Mouse (Mus musculus) cerebellum, adult 9-11 months (tissue): ENCODE results near the gene Ptprh.
"Not testable (repeated sequence)": the region's sequence is repeated elsewhere in the genome, so short reads cannot be mapped to it uniquely, and the experiment has no call there.

Source experiments
- DNase-seq: peaks from one replicate; pipeline ENCODE4 v3.0.0; 2022

The Ptprh gene

GRCm38 (mm10) chr7:4597046-4597445, 6.8 kb downstream of the Ptprh start:
- DNase-seq = not testable (repeated sequence)

- not testable (repeated sequence) for DNase-seq
Measured at GRCm38 (mm10) chr7:4581481-4581880, 22.4 kb downstream of the Ptprh start.

GRCm38 (mm10) chr7:4572361-4572760, 31.5 kb downstream of the Ptprh start:
- not testable (repeated sequence) for DNase-seq

- DNase-seq = no peak
Measured at GRCm38 (mm10) chr7:4562660-4563059, 41.2 kb downstream of the Ptprh start.

GRCm38 (mm10) chr7:4557167-4557560, 46.7 kb downstream of the Ptprh start:
- DNase-seq = no peak

GRCm38 (mm10) chr7:4556256-4557166, 47.3 kb downstream of the Ptprh start:
- peak; percentile 85 for DNase-seq

GRCm38 (mm10) chr7:4547221-4547641, 56.6 kb downstream of the Ptprh start, which contains the start of gene Syt5:
TSS of gene Syt5 (minus strand) at chr7:4547541.
- DNase-seq = peak; percentile 57

GRCm38 (mm10) chr7:4546591-4547131, 57.2 kb downstream of the Ptprh start:
- peak; percentile 86 for DNase-seq

GRCm38 (mm10) chr7:4546050-4546449, 57.8 kb downstream of the Ptprh start:
- no peak for DNase-seq

- DNase-seq = no peak
Measured at GRCm38 (mm10) chr7:4542013-4542412, 61.8 kb downstream of the Ptprh start.

- no peak for DNase-seq
Measured at GRCm38 (mm10) chr7:4541344-4541743, 62.5 kb downstream of the Ptprh start.

- no peak for DNase-seq
Measured at GRCm38 (mm10) chr7:4539019-4539418, 64.8 kb downstream of the Ptprh start.

- no peak for DNase-seq
Measured at GRCm38 (mm10) chr7:4537181-4537580, 66.7 kb downstream of the Ptprh start.

GRCm38 (mm10) chr7:4536369-4536768, 67.5 kb downstream of the Ptprh start:
- DNase-seq = no peak

- DNase-seq = no peak
Measured at GRCm38 (mm10) chr7:4532005-4532729, 71.7 kb downstream of the Ptprh start, which contains the start of gene Dnaaf3. TSS of gene Dnaaf3 (minus strand) at chr7:4532453.

- not testable (repeated sequence) for DNase-seq
Measured at GRCm38 (mm10) chr7:4530166-4530565, 73.7 kb downstream of the Ptprh start.

GRCm38 (mm10) chr7:4527302-4527689, 76.5 kb downstream of the Ptprh start:
- no peak for DNase-seq

GRCm38 (mm10) chr7:4526341-4527301, 77.2 kb downstream of the Ptprh start:
- DNase-seq = peak; percentile 71

- DNase-seq = peak; percentile 51
Measured at GRCm38 (mm10) chr7:4524212-4524922, 79.5 kb downstream of the Ptprh start, which contains the start of gene Tnni3. TSS of gene Tnni3 (minus strand) at chr7:4524229.

- DNase-seq = peak; percentile 24
Measured at GRCm38 (mm10) chr7:4523205-4524130, 80.4 kb downstream of the Ptprh start.
